Comparison of ENCODE assay signal across 9 mouse cellular contexts in the genomic region with DNA sequence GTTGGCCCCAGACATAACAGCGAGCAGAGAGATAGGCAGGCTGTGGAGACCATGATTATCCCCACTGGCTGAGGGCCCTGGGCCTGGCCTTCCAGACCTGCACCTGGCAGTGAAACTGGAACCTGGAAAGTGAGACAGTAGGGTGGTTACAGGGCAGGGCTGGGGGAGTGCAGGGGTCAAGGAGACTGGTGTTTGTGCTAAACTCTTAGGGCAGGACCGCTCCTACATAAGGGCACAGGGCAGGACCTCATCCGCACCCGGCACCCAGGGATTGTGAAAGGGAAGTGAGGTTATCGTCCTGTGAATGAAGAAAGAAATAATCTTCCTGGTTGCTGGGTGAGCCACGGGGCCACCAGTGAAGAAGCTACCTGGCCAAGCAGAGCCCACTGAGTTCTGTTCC. TPM values are rescaled to one million over a fixed set of nuclear protein-coding genes. Genes with fewer than 3 reads are reported as not detected.
DNase-seq lines count a peak whose midpoint lies in the region; ATAC-seq lines count a peak whose summit lies in the region.
"Had no signal": no experiment of that assay in that cellular context is flagged by ENCODE, and none has a peak within 500 bp of the region (broad histone marks: within the 10 kb centered on the region; RNA-seq: fewer than 3 reads in every experiment).

No protein-coding gene starts in this region.

- H3K4me3 ChIP-seq in heart, embryonic 13.5 days = no peak overlapping the region
- H3K4me3 ChIP-seq in midbrain, embryonic 13.5 days (replicated peaks) = no peak overlapping the region
- H3K4me3 ChIP-seq in midbrain, embryonic 15.5 days = no peak overlapping the region
- no peak overlapping the region for H3K4me3 ChIP-seq in intestine, embryonic 16.5 days (ENCODE audit: low read length)
- H3K4me3 ChIP-seq in neural tube, embryonic 15.5 days (replicated peaks) = no peak overlapping the region
- H3K4me3 ChIP-seq in hindbrain, embryonic 12.5 days = no peak overlapping the region

- H3K9me3 ChIP-seq in heart, embryonic 13.5 days = no peaks in the 10 kb centered on the region
- no peaks in the 10 kb centered on the region for H3K9me3 ChIP-seq in midbrain, embryonic 13.5 days
- H3K9me3 ChIP-seq in midbrain, embryonic 15.5 days = no peaks in the 10 kb centered on the region
- H3K9me3 ChIP-seq in intestine, embryonic 16.5 days (ENCODE audit: control insufficient read depth, low read length) = no peaks in the 10 kb centered on the region
- H3K9me3 ChIP-seq in neural tube, embryonic 15.5 days (replicated peaks) = no peaks in the 10 kb centered on the region
- H3K9me3 ChIP-seq in hindbrain, embryonic 12.5 days (replicated peaks) = no peaks in the 10 kb centered on the region

- 86% methylated on average over 6 of the region's 6 CpGs for WGBS in heart, embryonic 13.5 days
- 93% methylated on average over 6 of the region's 6 CpGs for WGBS in midbrain, embryonic 13.5 days
- WGBS in midbrain, embryonic 15.5 days = 94% methylated on average over 6 of the region's 6 CpGs
- WGBS in intestine, embryonic 16.5 days = 68% methylated on average over 6 of the region's 6 CpGs
- 94% methylated on average over 6 of the region's 6 CpGs for WGBS in neural tube, embryonic 15.5 days
- 95% methylated on average over 6 of the region's 6 CpGs for WGBS in hindbrain, embryonic 12.5 days

- H3K9ac ChIP-seq in heart, embryonic 13.5 days = peak overlapping the region; percentile 5
- 0 out of 2 replicates have a peak overlapping the region, but pooled peaks have one; percentile 19 for H3K9ac ChIP-seq in midbrain, embryonic 13.5 days (replicated peaks)
- no peak overlapping the region for H3K9ac ChIP-seq in midbrain, embryonic 15.5 days
- peak overlapping the region; percentile 54 for H3K9ac ChIP-seq in intestine, embryonic 16.5 days (ENCODE audit: low read depth, low read length)
- H3K9ac ChIP-seq in neural tube, embryonic 15.5 days (replicated peaks) = no peak overlapping the region
- H3K9ac ChIP-seq in hindbrain, embryonic 12.5 days = no peak overlapping the region
- H3K9ac ChIP-seq: lung, embryonic 14.5 days had no signal

- H3K4me1 ChIP-seq in heart, embryonic 13.5 days = peaks cover 32% of the 10 kb centered on the region
- H3K4me1 ChIP-seq in midbrain, embryonic 13.5 days (replicated peaks) = peaks cover 13% of the 10 kb centered on the region
- peaks cover 9% of the 10 kb centered on the region for H3K4me1 ChIP-seq in midbrain, embryonic 15.5 days
- peaks cover 29% of the 10 kb centered on the region for H3K4me1 ChIP-seq in intestine, embryonic 16.5 days (ENCODE audit: control insufficient read depth, insufficient read depth, low read length)
- peaks cover 12% of the 10 kb centered on the region for H3K4me1 ChIP-seq in neural tube, embryonic 15.5 days
- H3K4me1 ChIP-seq in hindbrain, embryonic 12.5 days = peaks cover 10% of the 10 kb centered on the region

- DNase-seq in heart, adult 9 months (ENCODE audit: low spot score in 2 of 2) = no peak
- no peak for DNase-seq in urinary bladder, adult 2 months (ENCODE audit: low spot score)

- H3K27me3 ChIP-seq in heart, embryonic 13.5 days (replicated peaks) = no peaks in the 10 kb centered on the region
- no peaks in the 10 kb centered on the region for H3K27me3 ChIP-seq in midbrain, embryonic 13.5 days
- H3K27me3 ChIP-seq in midbrain, embryonic 15.5 days (replicated peaks) = no peaks in the 10 kb centered on the region
- no peaks in the 10 kb centered on the region for H3K27me3 ChIP-seq in intestine, embryonic 16.5 days (replicated peaks; ENCODE audit: control insufficient read depth, insufficient read depth, low read length)
- no peaks in the 10 kb centered on the region for H3K27me3 ChIP-seq in neural tube, embryonic 15.5 days (replicated peaks)
- H3K27me3 ChIP-seq in hindbrain, embryonic 12.5 days = no peaks in the 10 kb centered on the region

- peaks cover 30% of the 10 kb centered on the region for H3K36me3 ChIP-seq in heart, embryonic 13.5 days
- H3K36me3 ChIP-seq in midbrain, embryonic 13.5 days = peaks cover 31% of the 10 kb centered on the region
- H3K36me3 ChIP-seq in midbrain, embryonic 15.5 days (replicated peaks) = peaks cover 9% of the 10 kb centered on the region; the same call in 1 of the 2 replicates
- H3K36me3 ChIP-seq in intestine, embryonic 16.5 days (ENCODE audit: control insufficient read depth, insufficient read depth, low read length) = no peaks in the 10 kb centered on the region
- H3K36me3 ChIP-seq in neural tube, embryonic 15.5 days = peaks cover 17% of the 10 kb centered on the region
- peaks cover 15% of the 10 kb centered on the region for H3K36me3 ChIP-seq in hindbrain, embryonic 12.5 days

- no peak for ATAC-seq in heart, embryonic 13.5 days (ENCODE audit: extremely low read depth, insufficient number of reproducible peaks, low FRiP score, low TSS enrichment)
- no peak for ATAC-seq in midbrain, embryonic 13.5 days
- no peak for ATAC-seq in midbrain, embryonic 15.5 days (replicated peaks)
- peak; percentile 38 for ATAC-seq in intestine, embryonic 16.5 days
- no peak for ATAC-seq in neural tube, embryonic 15.5 days (ENCODE audit: low FRiP score)
- ATAC-seq in hindbrain, embryonic 12.5 days (ENCODE audit: low FRiP score) = no peak

- H3K27ac ChIP-seq in heart, embryonic 13.5 days (replicated peaks) = peak overlapping the region; percentile 56
- H3K27ac ChIP-seq in midbrain, embryonic 13.5 days = peak overlapping the region; percentile 68
- no peak overlapping the region for H3K27ac ChIP-seq in midbrain, embryonic 15.5 days
- H3K27ac ChIP-seq in intestine, embryonic 16.5 days (ENCODE audit: low read length) = peak overlapping the region; percentile 92
- H3K27ac ChIP-seq in neural tube, embryonic 15.5 days (replicated peaks) = 0 out of 2 replicates have a peak overlapping the region, but pooled peaks have one; percentile 5
- H3K27ac ChIP-seq in hindbrain, embryonic 12.5 days = no peak overlapping the region

- H3K4me2 ChIP-seq in heart, embryonic 13.5 days = no peak overlapping the region
- H3K4me2 ChIP-seq in midbrain, embryonic 13.5 days (replicated peaks) = no peak overlapping the region
- H3K4me2 ChIP-seq in midbrain, embryonic 15.5 days = no peak overlapping the region
- peak overlapping the region; percentile 7 for H3K4me2 ChIP-seq in intestine, embryonic 16.5 days (ENCODE audit: low read depth, low read length)
- H3K4me2 ChIP-seq in neural tube, embryonic 15.5 days = no peak overlapping the region
- H3K4me2 ChIP-seq in hindbrain, embryonic 12.5 days (replicated peaks) = no peak overlapping the region
- H3K4me2 ChIP-seq: lung, embryonic 14.5 days had no signal

RNA-seq across cellular contexts. Expression of gene Gp9, which starts 11.9 kb away (rescaled TPM):
- 5.1 and 7.2 TPM in 2 replicates for polyA plus RNA-seq in heart, embryonic 13.5 days (2015; fragmentation: Nextera tagmentation; extraction: Ambion mirVana)
- polyA plus RNA-seq in midbrain, embryonic 13.5 days (2015; fragmentation: Nextera tagmentation; extraction: Ambion mirVana) = 0.54 and 1.1 TPM in 2 replicates
- 0.93 and 1.0 TPM in 2 replicates for polyA plus RNA-seq in midbrain, embryonic 15.5 days (2015; fragmentation: Nextera tagmentation; extraction: Ambion mirVana)
- 1.5 and 2.0 TPM in 2 replicates for polyA plus RNA-seq in intestine, embryonic 16.5 days (2015; fragmentation: Nextera tagmentation; extraction: Ambion mirVana)
- polyA plus RNA-seq in neural tube, embryonic 15.5 days (2015; fragmentation: Nextera tagmentation; extraction: Ambion mirVana) = 0.56 and 0.65 TPM in 2 replicates
- 1.8 and 2.6 TPM in 2 replicates for polyA plus RNA-seq in hindbrain, embryonic 12.5 days (2016; fragmentation: Nextera tagmentation; extraction: Ambion mirVana)
- polyA plus RNA-seq in urinary bladder, adult 2 months (2012; rRNA removed) = 0.19 and 0.27 TPM in 2 replicates

RNA-seq across cellular contexts. Expression of gene Rab43, which starts 22.2 kb away (rescaled TPM):
- polyA plus RNA-seq in heart, embryonic 13.5 days (2015; fragmentation: Nextera tagmentation; extraction: Ambion mirVana) = 6.6 and 7.5 TPM in 2 replicates
- polyA plus RNA-seq in midbrain, embryonic 13.5 days (2015; fragmentation: Nextera tagmentation; extraction: Ambion mirVana) = 7.5 and 9.6 TPM in 2 replicates
- 10.2 and 12.6 TPM in 2 replicates for polyA plus RNA-seq in midbrain, embryonic 15.5 days (2015; fragmentation: Nextera tagmentation; extraction: Ambion mirVana)
- polyA plus RNA-seq in intestine, embryonic 16.5 days (2015; fragmentation: Nextera tagmentation; extraction: Ambion mirVana) = 11.3 and 12.2 TPM in 2 replicates
- polyA plus RNA-seq in neural tube, embryonic 15.5 days (2015; fragmentation: Nextera tagmentation; extraction: Ambion mirVana) = 11.5 and 12.5 TPM in 2 replicates
- polyA plus RNA-seq in hindbrain, embryonic 12.5 days (2016; fragmentation: Nextera tagmentation; extraction: Ambion mirVana) = 12.2 and 13.1 TPM in 2 replicates
- polyA plus RNA-seq in urinary bladder, adult 2 months (2012; rRNA removed) = 16.3 and 19.2 TPM in 2 replicates

RNA-seq across cellular contexts. Expression of gene Gm45140, which starts 45.8 kb away (rescaled TPM):
- 2.1 TPM in 2 replicates for polyA plus RNA-seq in heart, embryonic 13.5 days (2015; fragmentation: Nextera tagmentation; extraction: Ambion mirVana)
- 3.2 and 3.3 TPM in 2 replicates for polyA plus RNA-seq in midbrain, embryonic 13.5 days (2015; fragmentation: Nextera tagmentation; extraction: Ambion mirVana)
- 2.9 and 3.0 TPM in 2 replicates for polyA plus RNA-seq in midbrain, embryonic 15.5 days (2015; fragmentation: Nextera tagmentation; extraction: Ambion mirVana)
- 3.7 and 4.1 TPM in 2 replicates for polyA plus RNA-seq in intestine, embryonic 16.5 days (2015; fragmentation: Nextera tagmentation; extraction: Ambion mirVana)
- 1.5 and 2.1 TPM in 2 replicates for polyA plus RNA-seq in neural tube, embryonic 15.5 days (2015; fragmentation: Nextera tagmentation; extraction: Ambion mirVana)
- 4.1 and 5.0 TPM in 2 replicates for polyA plus RNA-seq in hindbrain, embryonic 12.5 days (2016; fragmentation: Nextera tagmentation; extraction: Ambion mirVana)
- polyA plus RNA-seq in urinary bladder, adult 2 months (2012; rRNA removed) = 4.8 and 5.9 TPM in 2 replicates

RNA-seq across cellular contexts. Expression of gene Isy1, which starts 48.8 kb away (rescaled TPM):
- 22.1 and 25.4 TPM in 2 replicates for polyA plus RNA-seq in heart, embryonic 13.5 days (2015; fragmentation: Nextera tagmentation; extraction: Ambion mirVana)
- 34.4 and 36.9 TPM in 2 replicates for polyA plus RNA-seq in midbrain, embryonic 13.5 days (2015; fragmentation: Nextera tagmentation; extraction: Ambion mirVana)
- 19.3 and 20.9 TPM in 2 replicates for polyA plus RNA-seq in midbrain, embryonic 15.5 days (2015; fragmentation: Nextera tagmentation; extraction: Ambion mirVana)
- polyA plus RNA-seq in intestine, embryonic 16.5 days (2015; fragmentation: Nextera tagmentation; extraction: Ambion mirVana) = 42.5 and 50.5 TPM in 2 replicates
- 22.6 and 30.8 TPM in 2 replicates for polyA plus RNA-seq in neural tube, embryonic 15.5 days (2015; fragmentation: Nextera tagmentation; extraction: Ambion mirVana)
- polyA plus RNA-seq in hindbrain, embryonic 12.5 days (2016; fragmentation: Nextera tagmentation; extraction: Ambion mirVana) = 47.4 and 52.7 TPM in 2 replicates
- 28.8 and 29.1 TPM in 2 replicates for polyA plus RNA-seq in urinary bladder, adult 2 months (2012; rRNA removed)

RNA-seq across cellular contexts. Expression of gene Efcc1, which starts 59.1 kb away (rescaled TPM):
- 0.43 and 0.52 TPM in 2 replicates for polyA plus RNA-seq in heart, embryonic 13.5 days (2015; fragmentation: Nextera tagmentation; extraction: Ambion mirVana)
- 3.2 and 4.2 TPM in 2 replicates for polyA plus RNA-seq in midbrain, embryonic 13.5 days (2015; fragmentation: Nextera tagmentation; extraction: Ambion mirVana)
- 5.4 and 6.7 TPM in 2 replicates for polyA plus RNA-seq in midbrain, embryonic 15.5 days (2015; fragmentation: Nextera tagmentation; extraction: Ambion mirVana)
- 0.69 and 0.73 TPM in 2 replicates for polyA plus RNA-seq in intestine, embryonic 16.5 days (2015; fragmentation: Nextera tagmentation; extraction: Ambion mirVana)
- polyA plus RNA-seq in neural tube, embryonic 15.5 days (2015; fragmentation: Nextera tagmentation; extraction: Ambion mirVana) = 4.9 and 6.2 TPM in 2 replicates
- polyA plus RNA-seq in hindbrain, embryonic 12.5 days (2016; fragmentation: Nextera tagmentation; extraction: Ambion mirVana) = 8.2 and 9.7 TPM in 2 replicates
- 3.9 and 6.0 TPM in 2 replicates for polyA plus RNA-seq in urinary bladder, adult 2 months (2012; rRNA removed)

Comparison
In these comparisons a context has a peak if more than half of its experiments do, and no peak if none do; other contexts are left out.
1. H3K27ac ChIP-seq: peak in heart, embryonic 13.5 days (single experiment), midbrain, embryonic 13.5 days (single experiment), intestine, embryonic 16.5 days (single experiment) and neural tube, embryonic 15.5 days (single experiment); none in midbrain, embryonic 15.5 days (single experiment) and hindbrain, embryonic 12.5 days (single experiment).
2. H3K9ac ChIP-seq: peak in heart, embryonic 13.5 days (single experiment), midbrain, embryonic 13.5 days (single experiment) and intestine, embryonic 16.5 days (single experiment); none in midbrain, embryonic 15.5 days (single experiment), neural tube, embryonic 15.5 days (single experiment) and hindbrain, embryonic 12.5 days (single experiment).